Mouse (Mus musculus) layer of hippocampus, postnatal 14 days (tissue): Measurements from ENCODE around the gene Tmem56. TPM values are rescaled to one million over a fixed set of nuclear protein-coding genes. Genes with fewer than 3 reads are reported as not detected.

Experiments used
- DNase-seq, 2 experiments: peaks; one replicate each; pipeline ENCODE4 v3.0.0; 2021 to 2022; ENCODE audit warnings: low spot score in 2 of 2, mixed read lengths in 1 of 2
- total RNA-seq, 2 experiments: library from RNA; stranded (reverse); gene quantifications; 2 replicates each; pipeline ENCODE4 v1.2.3; 2021

Tmem56 gene
- total RNA-seq, 2 experiments from 2014 or later: 25.4 to 28.3 TPM

- DNase-seq: peak; percentile 89 to 91
Observed at GRCm38 (mm10) chr3:121171243-121171871, 111.5 kb downstream of the Tmem56 start, which contains the start of gene Rwdd3. TSS of gene Rwdd3 (minus strand) at chr3:121171695.

- DNase-seq: no peak
Observed at GRCm38 (mm10) chr3:121170631-121171030, 112.3 kb downstream of the Tmem56 start.

DNA sequence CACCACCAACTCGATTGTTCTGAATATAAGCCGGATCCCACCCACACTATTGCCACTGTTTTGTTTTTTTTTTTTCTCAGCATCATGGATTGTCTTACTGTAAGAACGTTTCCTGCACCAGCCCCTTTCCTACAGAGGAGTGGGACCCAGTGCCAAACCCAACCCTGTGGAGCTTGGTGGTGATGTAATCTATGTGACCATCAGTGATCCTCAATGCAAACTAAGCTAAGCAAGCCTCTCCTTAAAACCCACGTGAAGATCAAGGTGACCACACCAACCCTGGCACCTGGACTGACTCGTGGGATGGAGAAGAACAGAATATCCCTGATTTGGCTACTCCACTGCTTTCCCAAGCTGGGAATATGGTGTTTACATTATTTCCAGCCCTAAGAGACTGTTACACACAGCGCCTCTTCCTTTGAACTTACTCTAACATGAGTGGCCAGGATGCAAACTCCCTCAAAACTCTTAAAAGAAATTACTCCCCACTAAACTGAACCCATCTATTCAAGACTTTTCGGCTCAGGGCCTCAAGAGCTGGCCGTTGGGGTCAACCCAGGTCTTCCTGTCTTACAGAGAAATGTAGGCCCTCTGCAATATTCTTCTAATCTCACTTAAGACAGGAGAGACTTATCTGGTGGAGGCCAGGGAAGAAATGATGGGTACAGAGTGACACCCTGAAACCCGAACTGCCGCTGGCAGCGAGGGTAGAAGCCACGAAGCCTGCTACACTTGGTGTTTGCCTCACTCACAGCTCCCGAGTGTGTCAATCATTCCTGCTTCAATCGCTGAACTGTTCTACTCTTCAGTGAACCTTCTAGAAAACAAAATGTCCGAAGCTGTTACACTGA lies 113.6 kb downstream of the Tmem56 start:
- no peak for DNase-seq

DNA sequence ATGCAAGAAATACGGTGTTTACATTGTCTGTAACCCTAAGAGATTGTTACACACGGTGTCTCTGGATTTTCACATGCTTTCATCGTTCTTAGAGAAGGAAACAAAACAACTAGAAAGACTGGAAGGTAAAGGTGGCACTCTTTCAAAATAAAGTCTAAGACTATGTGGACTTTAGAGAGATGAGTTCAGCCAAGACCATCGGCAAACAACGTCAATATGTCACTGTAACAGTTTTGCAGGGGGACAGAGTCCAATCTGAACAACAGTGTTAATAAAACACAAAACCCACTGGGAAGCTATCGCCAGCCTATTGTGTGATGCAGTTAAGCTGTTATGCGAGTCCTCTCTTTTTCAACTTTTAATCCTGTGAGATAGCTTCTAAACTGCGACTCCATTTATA lies 114.3 kb downstream of the Tmem56 start:
- DNase-seq: no peak

- DNase-seq: peak in 1 of 2 experiments; percentile 45
Observed at GRCm38 (mm10) chr3:121163271-121163819, 119.6 kb downstream of the Tmem56 start.

DNA sequence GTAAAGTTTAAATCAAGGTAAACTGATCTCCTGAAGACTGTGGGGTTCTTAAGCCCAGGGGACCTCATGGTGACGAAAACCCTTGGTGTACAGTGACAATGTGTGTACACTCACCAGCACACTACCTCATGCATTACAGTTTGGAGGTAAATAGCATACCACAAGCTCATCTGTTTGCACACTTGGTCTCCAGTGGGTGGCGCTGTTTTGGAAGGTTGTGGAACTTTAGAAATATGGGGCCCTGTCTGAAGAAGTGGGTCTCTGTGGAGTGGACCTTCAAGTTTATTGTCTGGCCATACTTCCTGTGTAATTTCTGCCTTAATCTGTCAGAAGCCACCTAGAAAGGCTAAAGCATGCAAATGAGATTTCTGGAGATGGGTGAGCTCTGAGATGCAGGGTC lies 121.2 kb downstream of the Tmem56 start:
- DNase-seq: no peak

DNA sequence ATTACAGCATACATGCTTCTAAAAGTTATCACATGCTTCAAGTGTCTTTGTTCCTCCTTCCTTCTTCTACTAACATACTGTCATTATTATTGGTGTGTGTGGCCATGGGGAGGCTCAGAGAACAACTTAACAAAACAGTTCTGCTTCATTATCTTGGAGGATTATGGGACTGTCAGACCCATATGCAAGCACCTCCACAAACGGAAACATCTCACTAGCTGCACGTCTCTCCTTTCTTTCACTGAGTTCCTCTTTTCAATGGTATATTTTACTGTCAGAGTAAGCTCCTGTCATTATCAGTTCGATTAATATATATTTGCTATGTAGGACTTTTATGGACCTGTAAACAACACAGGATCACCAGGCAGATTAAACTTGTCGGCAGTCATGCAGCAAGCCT lies 122.5 kb downstream of the Tmem56 start:
- DNase-seq: no peak

- no peak for DNase-seq
Observed at GRCm38 (mm10) chr3:121159566-121159965, 123.3 kb downstream of the Tmem56 start.

DNA sequence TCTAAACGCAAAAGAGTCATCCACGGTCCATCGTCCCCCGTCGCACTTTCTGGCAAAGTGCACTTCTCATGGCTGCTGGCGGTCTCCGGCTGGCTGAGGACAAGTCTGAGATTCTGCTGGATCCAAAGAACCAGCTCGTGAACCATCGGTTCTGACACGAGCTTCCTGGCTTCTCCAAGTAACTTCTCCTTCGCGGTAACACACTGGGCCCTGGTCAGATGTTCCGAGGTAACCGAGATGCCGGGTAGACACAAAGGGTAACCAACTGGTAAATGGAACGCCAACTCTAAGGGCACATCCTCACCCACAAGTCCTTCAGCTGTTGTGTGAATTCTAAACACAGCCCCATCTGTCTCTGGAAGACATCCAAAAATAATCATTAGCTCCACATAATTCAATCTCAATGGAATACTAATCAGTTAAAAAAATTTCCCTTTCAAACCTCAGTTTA lies 124.0 kb downstream of the Tmem56 start:
- peak; percentile 65 to 71 for DNase-seq

DNA sequence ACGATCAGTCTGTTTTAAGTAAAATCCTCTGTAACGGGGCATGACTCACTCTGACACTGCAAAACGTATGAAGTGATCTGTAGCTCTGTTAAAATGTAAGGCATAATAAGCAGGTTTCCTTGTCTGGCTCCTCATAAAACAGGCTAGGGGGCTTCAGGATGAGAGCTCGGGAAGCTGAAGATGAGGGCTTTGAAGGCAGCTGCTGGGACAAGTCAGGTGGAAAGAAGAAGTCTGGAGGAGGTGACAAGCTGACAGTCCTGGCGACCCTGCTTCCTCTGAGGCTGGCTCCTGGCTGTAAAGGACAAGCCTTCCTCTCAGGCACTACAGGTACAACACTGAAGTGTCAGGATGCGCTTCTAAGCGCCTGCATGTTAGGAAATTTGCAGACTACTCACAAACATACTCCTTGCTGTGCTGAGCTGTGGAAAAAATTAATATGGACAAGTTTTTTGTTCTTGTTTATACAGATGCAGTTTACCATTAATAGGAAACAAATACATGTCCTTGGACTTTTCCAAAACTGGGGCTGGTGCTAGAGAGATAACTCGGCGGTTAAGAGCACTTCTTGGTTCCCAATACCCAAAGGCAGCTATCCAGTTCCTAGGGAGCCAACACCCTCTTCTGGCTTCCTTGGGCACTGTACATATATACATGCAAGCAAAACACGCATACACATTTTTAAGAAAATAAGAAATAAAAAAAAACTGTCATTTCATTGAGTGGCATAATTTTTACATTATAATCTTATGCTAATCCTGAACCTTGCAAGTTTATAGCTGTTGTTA lies 125.2 kb downstream of the Tmem56 start:
- DNase-seq: no peak

GRCm38 (mm10) chr3:121156451-121157186 lies 126.3 kb downstream of the Tmem56 start:
- no peak for DNase-seq

- no peak for DNase-seq
Observed at GRCm38 (mm10) chr3:121156043-121156442, 126.9 kb downstream of the Tmem56 start.

Other genes starting within 250 kb of the Tmem56 start
- gene Rwdd3, start 111.4 kb downstream of the Tmem56 start, total RNA-seq: 10 to 100 TPM; 29.7 to 31.0 TPM
- 10 to 100 TPM; 18.6 to 21.7 TPM for gene Alg14, start 8.7 kb upstream of the Tmem56 start, total RNA-seq
- 100 to 1,000 TPM; 110 to 126 TPM for gene Cnn3, start 143.4 kb upstream of the Tmem56 start, total RNA-seq
- gene Slc44a3, start 249.3 kb upstream of the Tmem56 start, total RNA-seq: not detected